Mouse (Mus musculus) left cerebral cortex, adult 11 months (tissue): ENCODE measurements at regions not wholly inside any gene's neighbourhood (a gene's known extent, or its start where the extent isn't known, plus 50 kb on each side); places are given as distances from the start of the nearest gene placed in this dataset.

ENCODE experiments used
- DNase-seq: peaks from one replicate; pipeline ENCODE4 v3.0.0; 2022; ENCODE audit warnings: low spot score

DNA sequence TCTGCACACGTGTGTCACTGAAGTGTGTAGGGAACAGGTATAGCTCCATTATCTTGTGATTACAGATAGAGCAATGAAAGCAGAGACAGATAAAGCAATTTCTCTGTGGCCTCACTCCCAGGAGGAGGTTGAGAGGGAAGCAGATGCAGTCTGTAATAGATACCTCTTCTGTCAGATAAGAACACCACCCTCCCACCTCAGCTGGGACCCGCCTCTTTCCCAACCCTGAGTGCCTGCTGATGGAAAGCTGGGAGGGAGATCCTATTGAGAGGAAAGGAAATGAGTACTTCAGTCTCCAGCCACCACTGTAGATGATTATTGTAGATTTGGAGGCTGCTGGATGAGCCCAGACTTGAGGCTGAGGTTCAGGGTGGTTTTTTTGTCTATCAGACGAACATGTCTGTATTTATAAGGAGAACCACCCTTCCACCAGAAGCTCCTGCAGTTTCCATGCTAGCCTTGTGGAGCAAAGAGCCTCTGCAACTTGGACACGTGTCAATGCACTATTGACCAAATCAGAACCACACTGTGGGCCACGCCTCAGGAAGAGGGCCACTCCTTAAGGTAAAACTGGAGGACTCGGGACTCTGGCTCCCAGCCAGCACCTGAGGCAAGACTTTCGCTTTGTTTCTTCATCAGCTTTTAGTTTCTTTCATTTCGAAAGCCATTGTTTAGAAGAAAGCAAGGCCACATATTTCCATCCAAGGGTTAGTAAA is 55.3 kb upstream of the Plekha5 start:
- DNase-seq: no peak

DNA sequence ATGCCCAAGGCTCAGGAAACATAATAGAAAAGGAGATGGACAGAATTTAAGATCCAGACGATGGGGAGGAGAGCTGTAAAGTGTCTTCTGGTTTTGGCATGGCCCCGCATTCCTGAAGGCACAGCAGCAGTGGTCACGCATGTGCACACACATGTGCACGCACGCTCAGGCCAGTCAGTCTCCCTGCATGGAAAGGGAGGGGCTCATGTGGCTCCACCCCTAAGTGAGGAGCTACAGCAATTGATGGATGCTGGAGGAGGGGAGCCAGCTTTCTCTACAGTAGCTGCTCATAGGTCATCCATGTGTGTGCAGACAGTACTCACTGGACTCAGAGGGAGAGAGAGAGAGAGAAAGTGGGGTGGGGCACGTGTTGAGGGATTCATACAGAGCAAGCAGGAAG is 56.6 kb upstream of the Plekha5 start:
- no peak for DNase-seq

DNA sequence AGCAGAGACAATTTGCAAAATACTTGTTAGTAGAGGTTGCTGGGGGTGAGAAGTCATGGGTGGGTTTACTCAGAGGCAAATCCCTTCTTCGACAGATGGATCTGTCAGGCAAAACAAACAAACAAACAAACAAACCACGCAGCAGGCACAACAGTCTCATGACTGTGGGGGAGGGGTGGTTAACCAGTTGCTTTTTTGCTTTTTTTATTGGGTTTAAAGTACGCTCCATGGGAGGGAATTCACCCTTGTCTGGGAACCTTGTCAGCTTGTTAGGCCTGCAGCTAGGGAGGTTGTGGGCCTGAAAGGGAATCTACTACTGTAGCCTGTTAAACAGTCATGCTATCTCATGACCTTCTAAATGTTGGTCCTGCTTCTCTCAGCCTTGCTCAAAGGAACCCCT is 57.1 kb upstream of the Plekha5 start:
- DNase-seq: no peak

GRCm38 (mm10) chr6:140360996-140361395 is 62.9 kb upstream of the Plekha5 start:
- DNase-seq: peak; percentile 39

DNA sequence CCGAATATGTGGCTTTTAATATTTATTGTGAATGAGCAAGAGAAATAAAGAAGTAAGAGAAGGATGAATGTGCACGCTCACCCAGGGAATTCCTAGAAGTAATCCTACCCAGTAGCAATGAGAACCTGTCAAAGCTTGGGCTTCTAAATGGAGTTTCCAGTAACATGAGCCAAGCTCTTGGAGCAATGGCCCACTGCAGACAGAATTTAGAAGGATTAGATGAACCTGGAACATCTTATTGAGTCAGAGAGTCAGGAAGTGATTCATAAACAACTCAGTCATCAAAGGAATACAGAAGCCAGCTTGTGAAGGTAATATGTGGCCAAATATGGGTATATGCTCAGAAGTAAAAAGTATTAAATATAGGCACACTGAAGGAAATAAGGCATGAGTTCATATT is 66.0 kb upstream of the Plekha5 start:
- no peak for DNase-seq

DNA sequence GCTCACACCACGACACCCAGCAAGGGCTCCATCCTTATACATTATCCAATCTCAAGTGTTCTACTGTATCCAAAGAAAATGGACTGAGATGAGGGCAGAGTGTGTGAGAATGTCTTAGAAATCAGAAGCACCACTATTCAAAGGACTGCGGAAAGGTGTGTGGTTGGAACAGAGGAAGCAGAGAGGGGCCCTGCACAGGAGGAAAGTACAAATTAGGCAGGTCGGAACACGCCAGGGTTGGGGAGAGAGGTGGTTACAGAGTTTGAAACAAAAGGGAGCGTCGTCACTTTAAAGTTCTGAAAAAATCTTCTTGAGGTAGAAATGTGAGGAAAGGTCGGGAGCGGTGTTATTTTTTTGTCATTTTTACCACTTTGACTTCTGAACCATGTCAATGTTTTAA is 66.6 kb upstream of the Plekha5 start:
- no peak for DNase-seq

- DNase-seq: no peak
Measured at GRCm38 (mm10) chr6:140354082-140354481, 69.8 kb upstream of the Plekha5 start.

- no peak for DNase-seq
Measured at GRCm38 (mm10) chr6:140353610-140354009, 70.2 kb upstream of the Plekha5 start.

DNA sequence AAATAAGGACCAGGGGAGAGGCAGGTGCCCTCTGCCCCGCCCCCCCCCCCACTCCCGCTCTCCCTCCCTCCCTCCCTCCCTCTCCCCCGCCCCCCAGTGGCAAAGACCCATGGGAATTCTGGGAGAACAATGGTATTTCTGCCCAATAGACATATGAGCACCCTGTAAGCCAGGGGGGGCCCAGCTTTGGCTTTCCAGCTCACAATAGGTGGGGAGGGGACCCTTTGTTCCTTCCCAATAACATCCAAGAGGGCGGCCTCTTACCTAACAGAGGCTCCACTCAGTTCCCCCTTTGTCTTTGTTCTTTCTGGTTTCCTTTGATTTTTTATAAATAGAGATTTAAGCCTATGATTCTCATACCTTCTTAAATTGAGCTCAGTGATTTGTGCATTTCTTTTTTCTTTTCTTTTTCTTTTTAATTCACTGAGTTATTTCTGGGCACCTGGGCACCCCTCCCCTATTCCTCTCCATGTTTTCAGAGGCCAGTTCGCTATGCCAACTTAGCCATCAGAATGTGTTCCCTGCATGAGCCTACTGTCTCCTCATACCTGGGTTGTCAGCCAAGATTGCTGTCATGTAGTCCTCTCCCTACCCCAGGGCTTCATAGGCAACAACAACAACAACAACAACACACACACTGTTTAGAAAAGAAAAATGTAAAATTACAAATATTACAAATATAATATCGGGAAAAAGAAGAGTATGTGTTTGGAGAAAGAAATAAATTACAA is 72.3 kb upstream of the Plekha5 start:
- DNase-seq: no peak

DNA sequence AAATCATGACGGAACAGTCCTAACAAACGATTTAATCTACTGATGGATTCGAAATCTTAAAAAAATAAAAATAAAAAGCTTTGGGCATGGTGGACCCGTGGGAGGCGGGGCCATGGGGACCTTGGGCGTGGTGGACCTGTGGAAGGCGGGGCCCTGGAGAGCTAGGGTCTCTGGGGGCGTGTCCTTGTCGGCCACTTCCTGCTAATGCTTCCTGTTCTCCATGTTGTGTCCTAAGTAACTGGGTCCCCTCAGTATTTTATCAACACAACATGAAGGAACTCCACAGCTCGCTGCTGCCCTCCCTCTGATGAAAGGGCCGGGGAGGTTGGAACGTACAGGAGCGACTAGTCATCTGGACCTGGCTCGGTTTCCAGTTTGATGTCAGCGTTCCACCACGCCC is 75.3 kb upstream of the Plekha5 start:
- DNase-seq: no peak

- DNase-seq: no peak
Measured at GRCm38 (mm10) chr6:140346929-140347328, 76.9 kb upstream of the Plekha5 start.

DNA sequence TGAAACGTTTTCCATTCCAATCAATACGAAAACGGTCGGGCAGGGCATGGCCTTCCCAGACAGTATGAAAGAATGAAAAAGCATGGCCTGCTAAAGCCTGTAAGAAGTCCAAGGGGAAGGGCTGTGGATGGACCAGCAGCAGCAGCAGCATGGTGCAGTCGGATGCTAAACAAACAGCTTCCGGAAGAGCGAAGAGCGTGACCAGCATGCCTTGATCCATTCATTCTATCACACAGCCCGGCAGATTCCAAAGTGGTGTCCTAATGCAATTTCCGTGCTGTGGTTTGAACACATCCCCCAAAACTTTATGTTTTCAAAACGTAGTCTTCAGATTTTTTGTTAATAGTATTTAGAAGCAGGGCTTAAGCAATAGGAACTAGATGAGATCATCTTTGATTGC is 80.2 kb upstream of the Plekha5 start:
- DNase-seq: no peak

GRCm38 (mm10) chr6:140342881-140343280 is 81.0 kb upstream of the Plekha5 start:
- DNase-seq: no peak

- no peak for DNase-seq
Measured at GRCm38 (mm10) chr6:140339731-140340130, 84.1 kb upstream of the Plekha5 start.

- DNase-seq: no peak
Measured at GRCm38 (mm10) chr6:140337897-140338749, 85.7 kb upstream of the Plekha5 start.

GRCm38 (mm10) chr6:140337083-140337491 is 86.8 kb upstream of the Plekha5 start:
- no peak for DNase-seq

DNA sequence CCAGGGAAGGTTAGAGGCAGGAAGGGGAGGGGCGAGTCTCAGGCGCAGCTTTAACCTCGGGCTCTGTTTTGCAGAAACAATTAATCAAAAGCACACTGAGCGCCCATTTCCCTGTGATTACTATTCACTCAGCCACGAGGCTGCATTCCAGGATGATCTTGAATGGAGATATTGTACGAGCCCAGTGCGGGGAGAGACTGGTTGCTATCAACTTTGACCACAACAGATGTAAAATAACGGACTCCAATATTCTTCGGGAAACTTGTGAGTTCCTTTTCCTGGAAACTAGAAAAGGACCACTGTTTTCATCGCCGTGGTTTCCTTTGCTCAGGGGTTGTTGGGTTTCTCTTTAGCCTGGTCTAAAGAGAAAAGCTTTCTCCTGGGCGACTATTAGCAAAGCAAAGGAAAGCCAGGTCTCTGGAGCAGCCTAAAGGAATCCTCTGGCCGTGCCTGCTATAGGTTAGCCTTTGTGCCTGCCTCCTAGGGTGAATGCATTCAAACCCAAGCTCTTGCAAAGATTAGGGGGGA is 87.4 kb upstream of the Plekha5 start:
- DNase-seq: no peak

DNA sequence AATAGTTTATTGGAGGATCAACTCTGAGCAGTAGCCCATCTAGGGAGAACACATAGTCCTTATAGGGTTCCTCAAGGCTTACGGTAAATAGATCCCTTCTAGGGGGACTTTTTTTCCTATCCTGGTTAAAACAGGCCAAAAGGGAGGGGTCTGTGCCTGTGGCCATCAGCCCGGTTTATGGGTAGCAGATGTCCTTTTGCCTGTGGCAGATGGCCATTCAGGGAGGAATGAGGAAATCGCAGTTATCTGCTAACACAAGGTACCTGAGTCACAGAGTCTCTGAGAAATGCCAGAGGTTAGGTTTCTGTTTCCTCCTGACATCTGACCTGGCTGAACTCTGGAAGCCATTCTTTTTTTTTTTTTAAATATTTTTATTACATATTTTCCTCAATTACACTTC is 90.5 kb upstream of the Plekha5 start:
- DNase-seq: no peak

DNA sequence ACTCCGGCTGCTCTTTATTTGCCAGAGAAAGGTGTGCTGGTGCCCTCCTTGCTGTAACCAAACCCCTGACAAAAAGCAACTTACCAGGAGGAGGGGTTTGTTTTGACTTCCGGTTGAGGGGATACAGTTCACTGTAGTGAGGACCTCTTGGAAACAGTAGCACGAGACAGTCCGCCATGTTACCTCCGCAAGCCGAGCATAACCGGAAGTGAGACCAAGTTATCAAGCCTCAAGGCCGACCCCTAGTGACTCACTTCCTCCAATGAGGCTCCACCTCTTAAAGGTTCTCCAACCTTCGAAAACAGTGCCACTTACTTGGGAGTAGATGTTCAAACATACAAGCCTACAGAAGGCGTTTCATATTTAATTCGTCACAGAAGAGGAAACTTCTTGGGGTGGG is 115.2 kb upstream of the Plekha5 start:
- DNase-seq: no peak

DNA sequence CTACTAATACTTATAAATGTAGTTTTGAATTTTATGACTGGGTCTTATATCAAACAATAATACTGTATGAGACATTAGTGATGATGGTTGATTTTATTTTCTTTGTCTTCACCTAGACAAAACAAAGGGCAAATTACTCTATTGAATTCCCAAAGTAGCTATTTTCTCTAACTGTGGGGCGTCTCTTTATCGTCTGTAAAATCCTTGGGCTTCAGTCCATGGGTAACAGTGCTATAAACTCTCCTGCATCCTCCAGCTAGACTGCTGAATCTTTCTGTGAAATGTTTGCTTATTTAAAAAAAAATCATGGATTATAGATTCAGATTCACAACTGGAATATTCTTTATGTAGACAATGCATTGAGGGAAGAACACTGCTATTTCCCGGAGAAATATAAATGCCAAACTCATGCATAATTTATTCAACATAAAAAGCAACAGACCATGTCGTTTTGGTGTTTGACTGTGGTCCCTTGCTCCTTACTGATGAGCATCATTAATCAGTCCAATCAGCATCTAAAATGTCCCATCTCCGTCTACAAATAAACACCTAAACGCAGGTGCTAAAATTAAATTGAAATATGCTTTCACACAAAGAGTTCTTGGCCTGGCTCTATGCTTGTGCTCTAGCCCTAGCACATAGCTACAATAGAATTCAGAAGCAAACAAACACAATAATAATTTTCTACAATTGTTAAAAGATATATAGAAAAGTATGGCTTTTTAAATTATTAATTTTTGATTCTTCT is 116.9 kb upstream of the Plekha5 start:
- DNase-seq: no peak

GRCm38 (mm10) chr6:140304105-140304504 is 119.7 kb upstream of the Plekha5 start:
- DNase-seq: no peak
